Mouse (Mus musculus) CD4-positive helper T cell, adult 2 months (primary cell): ENCODE data around the gene Olfr9.
"Not testable (repeated sequence)": the region's sequence is repeated elsewhere in the genome, so short reads cannot be mapped to it uniquely, and the experiment has no call there.

ENCODE experiments used
- DNase-seq: peaks from one replicate; pipeline ENCODE4 v3.0.0-alpha.2; 2012; ENCODE audit warnings: low read depth, missing footprints, low spot score

Olfr9 gene

DNA sequence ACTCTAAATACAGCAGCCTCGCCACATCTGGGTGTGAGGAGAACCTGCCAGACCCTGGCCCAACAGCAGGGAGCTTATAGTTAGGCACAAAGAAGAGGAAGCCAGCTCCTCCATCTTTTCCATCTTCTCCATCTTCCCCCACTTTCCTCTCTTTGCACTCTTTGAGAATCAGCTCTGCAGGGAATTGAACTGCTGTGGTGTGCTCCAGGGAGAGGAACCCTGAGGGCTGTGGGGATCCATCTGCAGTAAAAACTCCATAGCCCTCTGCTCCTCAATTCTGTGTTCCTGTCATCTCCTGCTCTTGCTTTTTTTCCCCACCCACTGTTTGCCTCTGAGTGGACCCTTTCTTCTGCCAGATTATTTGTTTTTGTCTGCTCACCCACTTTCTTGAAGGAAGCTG lies at the start of gene Olfr9:
Gene Olfr9 (plus strand): TSS at position 301 of the 400 bp plus-strand sequence.
- DNase-seq: not testable (repeated sequence)

DNA sequence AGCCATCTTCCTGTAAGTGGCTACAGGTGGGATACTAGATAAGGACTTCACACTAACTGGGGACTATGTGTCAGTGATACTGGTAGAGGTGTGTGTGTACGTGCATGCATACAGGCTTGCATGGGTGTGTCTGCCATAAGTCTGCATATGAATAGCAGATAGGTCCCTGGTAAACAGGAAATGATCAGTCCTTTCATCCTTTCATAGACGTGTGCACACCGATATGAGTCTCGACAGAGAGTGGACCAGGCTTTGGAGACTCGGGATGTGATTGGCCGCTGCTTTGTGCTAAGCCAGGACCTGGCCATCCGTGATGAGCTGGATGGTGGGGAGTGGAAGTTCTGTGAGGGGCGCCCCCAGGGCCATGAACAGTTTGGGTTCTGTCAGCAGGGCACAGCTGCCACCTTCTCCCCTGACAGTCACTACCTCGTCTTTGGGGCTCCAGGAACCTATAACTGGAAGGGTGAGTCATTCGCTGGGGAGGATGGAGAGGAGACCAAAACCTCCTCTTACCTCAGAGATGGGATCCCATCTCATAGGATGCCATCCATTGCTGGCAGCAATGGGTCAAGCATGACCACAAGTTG lies 48.7 kb upstream of the Olfr9 start:
- peak; percentile 64 for DNase-seq

DNA sequence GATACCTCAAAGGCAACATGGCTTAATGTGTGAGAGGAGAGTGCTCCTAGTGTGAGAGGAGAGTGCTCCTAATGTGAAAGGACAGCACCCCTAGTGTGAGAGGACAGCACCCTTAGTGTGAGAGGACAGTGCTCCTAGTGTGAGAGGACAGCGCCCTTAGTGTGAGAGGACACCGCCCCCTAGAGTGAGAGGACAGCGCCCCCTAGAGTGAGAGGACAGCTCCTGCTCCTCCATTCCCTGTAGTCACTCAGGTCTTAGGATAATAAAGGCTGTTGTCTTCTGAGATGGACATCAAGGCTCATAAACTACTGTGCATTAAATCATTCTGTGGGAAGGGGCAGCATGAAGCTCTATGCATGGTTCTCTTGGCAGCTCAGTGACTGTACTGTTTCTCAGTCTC lies 43.6 kb upstream of the Olfr9 start:
- DNase-seq: peak; percentile 22

DNA sequence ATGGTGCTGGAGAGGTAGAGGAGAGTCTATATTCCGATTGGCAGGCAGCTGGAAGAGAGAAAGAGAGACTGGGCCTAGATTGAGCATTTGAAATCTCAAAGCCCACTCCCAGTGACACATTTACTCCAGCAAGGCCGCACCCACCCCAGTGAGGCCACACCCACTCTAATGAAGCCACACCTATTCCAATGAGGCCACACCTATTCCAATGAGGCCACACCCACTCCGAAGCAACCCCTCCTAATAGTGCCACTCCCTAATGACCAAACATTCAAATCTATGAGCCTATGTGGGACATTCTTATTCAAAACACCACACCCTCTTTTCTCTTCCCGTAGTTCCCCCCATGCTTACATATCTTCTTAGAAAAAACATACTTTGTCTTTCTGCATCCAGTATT lies 41.7 kb upstream of the Olfr9 start:
- no peak for DNase-seq

DNA sequence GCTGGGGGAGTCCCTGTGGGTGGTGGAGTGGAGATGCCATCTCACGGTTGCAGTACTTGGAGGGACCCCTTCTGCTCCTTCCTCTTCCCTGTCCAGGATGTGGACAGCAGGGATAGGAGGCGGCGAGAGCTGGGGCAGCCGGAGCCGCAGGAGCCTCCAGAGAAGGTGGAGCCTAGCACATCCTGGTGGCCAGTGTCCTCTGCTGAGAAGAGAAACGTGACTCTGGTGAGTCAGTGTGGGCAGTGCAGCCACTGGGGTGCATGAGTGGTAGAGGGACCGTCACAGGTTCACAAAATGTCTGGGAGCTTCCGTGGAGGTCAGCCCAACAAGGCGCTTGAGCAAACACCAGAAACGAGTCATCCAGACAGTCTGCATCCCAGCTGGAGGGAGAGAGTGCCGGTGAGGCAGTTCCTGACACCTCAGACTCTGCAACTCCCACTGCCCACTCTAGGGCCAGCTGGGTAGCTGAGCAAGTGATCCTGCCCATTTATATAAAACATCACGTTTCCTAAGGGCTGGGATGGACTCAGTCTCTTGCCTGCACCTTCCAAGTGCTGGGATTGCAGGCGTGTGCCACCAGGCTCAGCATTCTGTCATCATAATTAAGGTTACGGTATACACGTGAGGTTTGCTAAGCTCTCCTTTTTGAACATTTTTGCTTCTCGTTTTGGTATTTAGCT lies 38.9 kb upstream of the Olfr9 start:
- DNase-seq: no peak

DNA sequence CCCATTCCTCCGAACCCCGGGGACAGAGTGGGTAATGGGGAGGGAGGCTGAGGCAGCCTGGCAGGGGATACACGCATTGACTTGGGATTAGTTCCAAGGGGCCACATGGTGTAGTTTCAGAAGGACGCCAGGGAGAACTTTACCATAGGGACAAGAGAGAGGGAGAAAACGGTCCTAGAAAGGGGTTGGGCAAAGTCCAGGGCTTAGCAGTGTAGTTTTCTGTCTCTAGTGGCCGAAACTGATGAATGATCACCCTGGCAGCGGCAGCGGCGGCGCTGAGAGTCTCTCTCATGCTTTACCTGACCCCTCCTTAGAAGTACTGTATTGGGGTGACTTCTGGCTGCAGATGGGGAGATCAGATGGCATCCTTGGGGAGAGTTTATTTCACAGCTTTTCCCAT lies 30.9 kb upstream of the Olfr9 start:
- DNase-seq: no peak

DNA sequence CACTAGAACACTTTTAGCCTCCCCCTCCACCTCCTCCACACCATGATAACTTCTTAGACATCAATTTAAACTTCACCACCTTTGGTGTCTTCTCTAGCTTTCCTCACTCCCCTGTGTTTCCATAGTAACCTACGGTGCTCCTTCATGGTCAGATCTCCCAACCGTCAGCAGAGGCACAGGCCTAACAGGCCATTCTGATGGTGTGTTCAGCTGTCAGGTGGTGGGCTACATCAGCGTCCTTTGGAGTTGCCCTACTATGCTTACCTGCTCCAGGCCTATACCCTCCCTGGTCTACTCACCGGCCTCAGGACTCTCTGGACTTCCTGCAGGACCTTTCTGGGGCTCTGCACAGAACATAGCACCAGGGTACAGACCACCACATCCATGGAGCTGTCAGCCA lies 29.1 kb upstream of the Olfr9 start:
- DNase-seq: no peak

DNA sequence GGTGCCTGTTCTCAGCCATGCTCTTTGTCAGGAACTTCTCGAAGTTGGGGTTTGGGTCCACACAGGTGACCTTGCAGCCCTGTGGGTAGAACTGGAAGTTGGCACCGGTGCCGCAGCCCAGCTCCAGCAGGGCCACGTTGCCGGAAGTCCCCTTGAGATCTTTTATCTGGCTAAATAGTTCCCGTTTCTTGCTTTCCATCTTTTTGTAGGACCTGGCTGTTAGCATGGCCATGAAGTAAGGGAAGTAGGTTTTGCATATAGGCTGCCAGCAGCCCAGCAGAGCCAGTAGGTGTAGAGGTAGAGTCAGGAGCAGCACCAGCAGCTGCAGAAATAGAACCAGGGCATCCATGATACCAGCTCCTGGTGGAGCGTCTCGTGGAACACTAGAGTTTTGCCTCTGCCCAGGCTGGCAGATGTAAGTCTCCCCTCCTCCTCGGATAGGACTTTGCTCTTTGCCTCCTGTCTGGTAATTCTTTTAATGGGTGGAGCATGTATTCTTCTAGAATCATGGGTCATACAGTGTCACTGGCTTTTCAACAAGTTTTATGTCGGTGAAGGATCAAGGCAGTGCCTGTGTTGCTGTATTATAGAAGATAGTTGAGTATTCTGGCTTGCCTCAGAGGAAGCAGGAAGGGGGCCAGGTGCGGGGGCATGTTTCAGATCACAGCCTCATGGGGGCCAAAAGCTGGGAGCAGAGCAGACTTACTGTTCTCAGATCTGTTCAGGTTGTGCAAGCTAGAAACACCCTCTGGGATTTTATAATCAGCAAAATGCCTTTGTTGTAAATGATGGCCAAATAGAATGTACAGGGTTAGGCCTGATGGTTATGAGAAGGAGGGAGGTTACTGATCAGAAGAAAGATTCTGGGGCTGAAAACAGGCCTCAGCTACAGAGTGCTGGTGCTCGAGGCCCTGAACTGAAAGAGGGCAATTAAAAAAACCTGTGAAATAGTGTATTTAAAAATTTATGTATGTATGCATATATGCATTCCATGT lies 28.3 kb upstream of the Olfr9 start, which contains the start of gene Mettl7b:
Gene Mettl7b (minus strand): TSS at position 399 of the 995 bp plus-strand sequence.
- no peak for DNase-seq

DNA sequence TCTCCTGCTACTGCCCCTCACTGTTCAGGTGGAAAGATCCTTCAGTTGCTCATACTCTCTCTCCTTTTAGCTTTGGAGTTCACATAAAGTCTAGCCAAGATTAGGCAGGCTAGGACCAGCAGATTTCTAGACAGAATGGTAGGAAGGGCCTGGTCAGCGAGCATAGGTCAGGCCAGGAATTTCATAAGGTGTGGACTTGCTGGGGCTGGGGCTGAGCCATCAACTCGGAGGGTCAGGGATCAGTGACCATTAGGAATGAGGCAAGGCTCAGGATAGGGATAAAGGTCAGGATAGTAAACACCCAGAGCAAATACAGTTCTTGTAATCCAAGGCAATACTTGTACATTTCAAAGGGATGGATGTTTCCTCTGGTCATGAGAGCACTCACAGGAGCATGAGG lies 24.3 kb upstream of the Olfr9 start:
- DNase-seq: no peak

DNA sequence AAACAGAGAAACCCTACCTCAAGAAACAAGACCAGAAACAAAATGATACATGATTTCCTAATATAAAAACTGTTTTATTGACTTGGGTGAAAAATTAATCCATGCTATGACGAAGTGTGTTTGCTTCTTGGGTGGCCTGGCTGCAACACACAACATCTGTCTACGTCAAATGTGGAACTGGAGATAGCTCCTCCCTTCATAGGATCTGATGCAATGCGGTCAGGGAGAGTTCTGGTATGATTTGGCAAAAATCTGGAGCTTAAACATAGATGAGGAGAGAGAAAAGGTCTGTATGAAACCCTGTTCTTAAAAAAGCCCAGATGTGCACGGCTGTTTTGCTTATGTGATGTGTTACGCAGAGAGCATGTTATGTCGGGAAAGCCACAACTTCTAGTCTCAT lies 23.4 kb upstream of the Olfr9 start:
- no peak for DNase-seq

DNA sequence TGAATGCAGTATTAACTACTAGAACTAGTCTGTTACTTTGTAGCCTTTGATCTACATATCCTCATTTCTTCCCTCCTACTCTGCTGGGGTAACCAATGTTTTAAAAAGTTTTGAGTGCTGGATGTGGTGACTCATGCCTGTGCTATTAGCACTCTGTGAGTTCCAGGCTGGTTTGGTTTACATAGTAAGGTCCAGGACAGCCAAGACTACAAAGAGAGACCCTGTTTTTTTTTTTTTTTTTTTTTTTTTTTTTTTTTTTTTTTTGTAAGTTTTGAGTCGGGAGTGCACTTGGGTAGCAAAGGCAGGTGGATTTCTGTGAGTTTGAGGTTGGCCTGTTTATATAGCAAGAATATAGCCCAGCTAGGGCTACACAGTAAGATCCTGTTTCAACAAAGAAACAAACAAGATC lies 20.9 kb upstream of the Olfr9 start:
- DNase-seq: no peak

DNA sequence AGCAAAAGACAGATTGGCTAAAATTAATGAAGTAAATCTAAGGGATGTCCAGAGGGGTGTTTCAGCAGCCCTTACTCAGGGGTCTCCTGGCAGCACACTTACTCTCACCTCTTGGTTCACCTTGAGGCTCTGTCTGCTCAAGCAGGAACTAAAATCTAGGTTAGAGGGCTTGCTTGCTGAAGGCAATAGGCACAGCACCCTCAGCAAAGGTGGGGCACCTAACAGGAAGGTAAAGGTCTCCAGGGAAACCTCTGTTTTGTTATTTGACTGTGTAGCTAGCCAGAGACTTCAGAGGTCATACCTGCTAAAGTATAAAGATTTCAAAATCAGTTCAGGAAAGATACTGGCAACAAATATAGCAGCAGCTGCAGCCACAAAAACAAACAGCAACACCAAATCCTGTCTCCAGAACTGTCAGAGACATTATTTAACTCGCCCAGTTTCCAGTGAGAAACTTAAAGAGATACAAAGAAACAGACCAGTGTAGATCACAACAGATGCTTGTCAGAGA lies 18.4 kb upstream of the Olfr9 start:
- DNase-seq: no peak

DNA sequence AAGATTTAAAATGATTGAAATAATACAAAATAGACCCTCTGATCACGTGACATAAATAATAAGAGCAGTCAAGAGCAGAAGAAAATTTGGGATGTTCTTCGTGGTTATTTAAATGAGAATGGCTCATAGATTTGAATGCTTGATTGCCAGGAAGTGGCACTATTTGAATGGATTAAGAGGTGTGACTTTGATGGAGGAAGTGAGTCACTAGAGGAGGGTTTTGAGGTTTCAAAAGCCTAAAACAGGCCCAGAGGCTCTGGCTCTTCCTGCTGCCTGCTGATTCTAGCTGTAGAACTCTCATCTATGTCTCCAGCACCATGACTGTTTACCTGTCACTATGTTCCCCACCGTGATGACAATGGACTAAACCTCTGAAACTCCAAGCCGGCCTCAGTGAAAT lies 16.4 kb upstream of the Olfr9 start:
- no peak for DNase-seq

DNA sequence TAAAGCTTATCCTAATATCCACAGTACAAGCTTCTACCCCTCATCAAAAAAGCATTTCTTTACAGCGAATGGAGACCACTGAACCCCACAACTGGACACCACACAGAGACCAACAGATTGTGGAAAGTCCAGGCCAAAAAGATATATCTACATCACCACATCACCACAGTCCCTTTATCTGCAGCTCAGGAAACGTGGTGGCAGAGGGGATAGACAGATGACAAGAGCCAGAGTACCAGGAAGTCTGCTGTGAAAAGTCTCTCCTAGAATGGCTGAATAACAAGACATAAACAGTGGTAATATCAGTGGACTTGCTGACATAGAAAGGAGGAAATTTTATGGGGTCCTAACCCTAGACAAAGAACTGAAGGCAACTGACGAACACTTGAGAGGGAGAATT lies 12.8 kb upstream of the Olfr9 start:
- no peak for DNase-seq

DNA sequence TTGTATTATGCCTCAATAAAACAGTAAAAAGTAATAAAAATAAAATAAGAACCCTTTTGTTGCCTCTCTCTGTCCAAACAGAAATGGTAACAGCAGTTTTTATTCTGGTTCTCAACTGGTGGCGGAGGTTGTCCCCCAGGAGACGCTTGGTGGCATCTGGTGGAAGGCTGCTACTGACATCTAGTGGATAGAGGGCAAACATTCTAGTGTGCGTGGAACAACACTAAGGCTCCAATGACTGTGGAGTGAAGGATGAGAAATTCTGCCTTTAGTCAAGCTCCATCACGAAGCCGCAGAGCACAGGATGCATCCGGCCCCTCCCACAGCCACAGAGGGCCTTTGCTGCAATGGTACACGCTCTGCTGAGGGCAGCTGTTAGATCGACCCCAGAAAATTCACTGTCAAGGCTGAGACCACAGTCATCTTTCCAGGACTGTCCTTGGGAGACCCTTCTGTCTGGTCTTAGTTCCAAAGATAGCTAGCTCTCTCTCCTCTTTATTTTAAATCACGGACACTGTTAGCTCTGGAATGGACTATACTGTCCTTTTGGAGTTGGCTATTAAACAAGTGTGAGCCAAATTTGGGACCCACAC lies 11.6 kb upstream of the Olfr9 start:
- DNase-seq: peak; percentile 54

DNA sequence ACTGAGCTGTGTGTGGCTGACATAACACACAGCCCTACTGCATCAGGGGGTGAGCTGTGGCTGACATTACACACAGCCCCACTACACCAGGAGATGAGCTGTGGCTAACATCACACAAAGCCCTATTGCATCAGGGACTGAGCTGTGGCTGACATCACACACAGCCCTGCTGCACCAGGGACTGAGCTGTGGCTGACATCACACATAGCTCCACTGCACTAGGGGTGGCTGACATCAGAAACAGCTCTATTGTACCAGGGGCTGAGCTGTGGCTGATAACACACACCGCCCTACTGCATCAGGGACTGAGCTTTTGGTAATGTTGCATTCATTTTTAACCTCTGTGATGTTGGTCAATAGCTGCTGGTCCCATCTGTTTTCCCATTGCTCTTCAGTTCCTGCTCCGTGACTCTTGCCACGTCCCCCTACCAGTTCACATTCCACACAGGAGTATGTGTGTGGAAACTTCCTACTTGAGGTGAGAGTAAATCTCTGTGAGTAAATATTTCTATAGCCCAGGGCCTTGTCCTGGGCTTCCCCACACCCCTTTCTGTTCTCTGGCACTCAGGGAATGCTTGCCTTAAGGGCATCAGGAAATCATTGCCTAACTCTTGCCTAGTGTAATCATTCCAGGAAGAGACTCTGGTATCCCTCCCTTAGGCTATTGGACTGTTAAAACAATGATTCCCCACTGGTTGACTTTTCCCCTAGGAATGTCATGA lies 8.4 kb upstream of the Olfr9 start:
- no peak for DNase-seq

DNA sequence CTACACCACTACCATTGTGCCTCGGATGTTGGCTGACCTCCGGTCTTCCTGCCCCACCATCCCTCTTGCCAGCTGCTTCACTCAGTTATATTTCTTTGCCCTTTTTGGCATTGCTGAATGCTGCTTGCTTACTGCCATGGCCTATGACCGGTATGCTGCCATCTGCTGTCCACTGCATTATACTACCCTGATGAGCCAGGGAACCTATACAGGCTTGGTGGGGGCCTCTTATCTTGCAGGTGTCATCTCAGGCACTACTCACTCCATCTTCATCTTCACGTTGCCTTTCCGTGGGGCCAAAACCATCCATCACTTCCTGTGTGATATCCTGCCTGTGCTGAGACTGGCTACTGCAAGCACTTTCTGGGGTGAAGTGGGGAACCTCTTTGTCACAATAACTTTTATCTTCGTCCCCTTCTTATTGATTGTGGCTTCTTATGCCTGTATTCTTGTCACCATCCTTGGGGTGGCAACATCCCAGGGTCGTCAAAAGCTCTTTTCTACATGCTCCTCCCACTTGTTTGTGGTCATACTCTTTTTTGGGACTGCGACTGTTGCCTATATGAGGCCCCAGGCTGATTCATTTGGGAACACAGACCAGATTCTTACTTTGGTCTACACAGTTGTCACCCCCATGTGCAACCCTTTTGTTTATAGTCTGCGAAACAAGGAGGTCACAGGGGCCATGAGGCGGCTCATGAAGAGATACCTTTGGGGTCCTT lies 1.1 kb downstream of the Olfr9 start:
- DNase-seq: peak; percentile 40

DNA sequence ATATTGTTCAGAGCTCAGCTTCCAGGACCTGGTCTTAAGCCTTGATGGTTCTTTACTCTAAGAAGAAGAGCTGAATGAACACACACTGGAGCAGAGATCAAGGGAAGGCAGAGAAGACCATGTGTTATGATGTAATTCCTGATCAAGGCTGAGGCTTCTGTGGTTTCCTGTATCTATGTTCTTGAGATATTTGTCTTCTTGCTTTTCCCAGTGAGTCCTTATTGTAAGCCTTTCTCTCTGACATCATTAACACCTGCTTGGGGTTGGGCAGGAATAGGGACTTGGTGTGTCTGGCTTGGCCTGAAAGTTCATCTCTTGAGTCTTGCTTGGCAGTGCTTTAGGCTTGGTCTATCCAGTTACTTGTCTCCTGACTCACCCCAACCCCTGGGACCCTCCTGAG lies 1.8 kb downstream of the Olfr9 start:
- peak; percentile 84 for DNase-seq

DNA sequence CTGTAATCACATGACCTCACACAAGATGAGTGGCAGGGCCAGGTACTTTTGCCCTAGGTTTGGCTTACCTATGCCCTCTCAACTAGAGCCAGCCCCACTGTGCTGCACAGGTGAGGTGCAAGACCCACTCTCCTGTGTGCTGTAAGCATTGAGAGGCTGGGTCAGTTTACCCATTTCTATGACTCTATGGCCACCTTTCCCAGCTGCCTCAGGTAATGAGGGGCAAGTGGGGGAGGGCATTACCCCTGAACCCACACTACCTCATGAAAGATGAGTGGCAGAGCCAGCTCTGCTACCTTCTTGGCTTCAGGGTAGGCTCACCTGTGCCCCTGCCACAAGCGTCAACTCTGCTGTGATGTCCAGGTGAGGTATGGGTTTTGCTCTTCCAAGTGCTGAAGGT lies 6.6 kb downstream of the Olfr9 start:
- DNase-seq: no peak

DNA sequence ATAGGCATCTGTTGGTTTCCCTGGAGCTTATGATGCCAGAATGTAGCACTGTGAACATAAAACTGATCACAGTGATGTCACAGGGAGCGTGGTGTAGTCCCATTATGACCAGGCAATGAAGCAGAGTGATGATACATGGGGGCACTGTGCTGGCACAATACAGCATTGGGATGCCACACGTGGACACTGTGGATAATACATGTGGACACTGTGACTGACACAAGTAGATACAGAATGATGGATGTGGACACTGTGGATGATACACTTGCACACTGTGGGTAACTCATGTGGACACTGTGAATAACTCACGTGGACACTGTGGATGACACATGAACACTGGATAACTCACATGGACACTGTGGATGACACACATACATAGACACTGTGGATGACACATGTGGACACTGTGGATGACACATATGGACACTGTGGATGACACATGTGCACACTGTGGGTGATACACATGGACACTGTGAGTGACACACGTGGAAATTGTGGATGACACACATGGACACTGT lies 7.4 kb downstream of the Olfr9 start:
- no peak for DNase-seq
